Mouse (Mus musculus) yolk sac, embryonic 10.5 days (tissue): ENCODE results near the gene Olfr894.
"Not testable (repeated sequence)": the region's sequence is repeated elsewhere in the genome, so short reads cannot be mapped to it uniquely, and the experiment has no call there.

Source experiments
- DNase-seq: peaks from one replicate; pipeline ENCODE4 v3.0.0-alpha.2; 2017; ENCODE audit warnings: low spot score

Gene Olfr894

DNA sequence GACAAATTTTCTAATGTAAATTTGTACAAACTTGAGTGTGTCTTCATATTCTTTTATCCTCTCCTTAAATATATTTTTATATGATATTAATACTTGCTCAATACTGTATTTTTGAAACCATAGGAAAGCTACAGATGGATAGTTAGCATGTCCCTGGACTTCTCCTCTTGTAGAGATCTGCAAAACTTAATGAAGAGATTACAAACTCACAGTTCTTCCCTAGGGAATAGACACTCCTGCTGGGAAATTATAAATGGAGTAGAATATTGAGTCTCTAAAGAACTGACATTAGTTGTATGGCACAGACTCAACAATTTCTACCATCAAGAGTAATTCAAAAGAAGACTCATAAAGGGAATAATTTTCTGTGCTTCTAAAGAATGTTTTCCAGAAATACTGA is at the start of gene Olfr894:
TSS of gene Olfr894 (plus strand) at position 301 of the 400 bp plus-strand sequence.
- DNase-seq, result no peak

DNA sequence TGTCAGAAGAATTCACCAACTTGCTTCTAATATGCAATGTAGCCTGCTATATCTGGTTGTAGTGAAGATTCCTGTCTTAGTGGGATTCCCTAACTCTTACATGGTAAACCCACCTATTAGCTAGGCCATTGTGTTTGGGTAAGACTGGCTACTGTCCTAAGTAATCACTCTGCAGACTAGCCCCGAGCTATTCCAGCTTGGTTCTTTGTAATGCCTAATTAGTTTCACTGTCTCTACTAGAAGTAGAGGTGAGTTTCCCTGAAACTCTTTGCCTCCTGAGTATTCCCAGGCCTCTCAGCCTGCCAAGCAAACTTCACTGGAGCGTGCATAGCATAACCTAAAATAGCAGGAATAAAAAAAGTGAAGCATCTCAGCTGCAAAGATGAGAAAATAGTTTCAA is 49.5 kb upstream of the Olfr894 start:
- not testable (repeated sequence) for DNase-seq

DNA sequence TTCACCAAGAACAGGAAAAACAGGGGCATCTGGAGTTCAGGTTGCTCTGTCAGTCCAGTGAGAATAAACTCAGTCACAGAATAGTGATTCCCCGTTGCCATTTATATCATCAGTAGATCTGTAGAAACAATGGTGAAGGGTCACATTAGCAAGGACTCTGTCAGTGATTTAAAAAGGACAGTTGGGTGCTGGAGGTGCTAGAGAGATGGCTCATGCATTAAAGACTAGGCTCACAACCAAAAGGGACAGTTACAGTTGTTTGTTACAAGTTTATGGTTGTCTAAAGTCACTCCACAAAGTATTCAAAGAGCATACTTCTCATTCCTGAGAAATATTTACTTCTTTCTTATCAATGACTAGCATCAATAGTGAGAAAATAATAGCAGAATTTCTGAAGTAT is 37.1 kb upstream of the Olfr894 start, which contains the start of gene Olfr891:
TSS of gene Olfr891 (minus strand) at position 101 of the 400 bp plus-strand sequence.
- DNase-seq, result no peak

DNA sequence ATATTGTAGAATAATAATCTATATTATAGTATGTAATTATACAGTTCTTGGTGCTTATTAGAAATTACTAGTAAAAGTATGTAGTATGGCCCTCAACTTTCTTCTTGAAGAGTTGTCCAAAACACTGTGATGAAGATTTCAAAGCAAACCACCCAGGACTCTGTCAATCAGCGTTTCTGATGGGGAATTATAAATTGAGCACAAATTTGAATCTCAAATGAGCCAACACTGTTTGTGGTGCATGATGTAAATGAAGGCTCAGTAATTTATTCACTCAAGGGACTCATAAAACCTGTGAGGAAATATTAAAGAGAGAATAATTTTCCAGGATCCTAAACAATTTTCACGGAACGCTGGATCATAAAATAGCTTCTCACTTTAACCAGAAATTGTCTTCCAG is 9.8 kb upstream of the Olfr894 start, which contains the start of gene Olfr893:
TSS of gene Olfr893 (plus strand) at position 301 of the 400 bp plus-strand sequence.
- no peak for DNase-seq

DNA sequence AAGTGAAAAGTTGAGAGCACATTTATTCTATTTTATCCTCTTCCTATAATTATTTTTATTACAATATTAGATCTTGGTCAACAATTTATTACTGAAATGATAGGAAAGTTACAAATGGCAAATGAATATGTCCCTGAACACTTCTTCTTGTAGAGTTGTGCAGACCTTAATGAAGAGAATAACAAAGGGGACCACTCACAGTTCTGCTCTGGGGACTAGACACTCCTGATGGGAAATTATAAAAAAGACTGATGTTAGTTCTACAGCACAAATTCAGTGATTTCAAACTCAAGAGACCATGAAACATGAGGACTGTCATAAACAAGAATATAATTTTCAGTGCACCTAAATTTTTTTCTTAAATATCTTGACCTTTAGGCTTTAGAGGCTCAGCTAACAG is 34.6 kb downstream of the Olfr894 start, which contains the start of gene Olfr143:
TSS of gene Olfr143 (plus strand) at position 301 of the 400 bp plus-strand sequence.
- DNase-seq, result no peak

DNA sequence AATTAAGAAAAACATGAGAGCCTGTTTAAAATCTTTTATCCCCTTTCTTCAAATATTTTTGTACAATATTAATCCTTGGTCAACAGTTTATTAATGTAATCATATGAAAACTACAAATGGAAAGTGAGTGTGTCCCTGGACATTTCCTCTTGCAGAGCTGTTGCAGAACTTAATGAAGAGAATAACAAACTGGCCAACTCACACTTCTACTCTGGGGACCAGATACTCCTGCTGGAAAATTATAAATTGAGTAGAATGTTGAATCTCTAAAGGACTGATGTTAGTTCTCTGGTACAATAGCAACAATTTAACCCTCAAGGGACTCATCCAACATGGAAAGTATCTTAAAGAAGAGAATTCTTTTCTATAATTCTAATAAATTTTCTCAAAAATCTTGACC is 49.7 kb downstream of the Olfr894 start, which contains the start of gene Olfr895:
TSS of gene Olfr895 (plus strand) at position 301 of the 400 bp plus-strand sequence.
- DNase-seq, result no peak
